18 mouse cellular contexts compared by ENCODE assay signal in genomic region chr2:125838708-125839284, GRCm38 (mm10).
"Had no signal": no experiment of that assay in that cellular context is flagged by ENCODE, and none has a peak within 500 bp of the region (broad histone marks: within the 10 kb centered on the region; RNA-seq: fewer than 3 reads in every experiment).

No protein-coding gene starts in this region.

- DNase-seq: liver, postnatal 0 days; lung, adult 2 months; lung, postnatal 14 days; lung, postnatal 36 days; midbrain, embryonic 14.5 days; right cerebral cortex, postnatal 14 days; thymus, adult 2 months; thymus, postnatal 25 days; thymus, postnatal 4 days had no signal

- H3K9ac ChIP-seq: liver, postnatal 0 days; lung, embryonic 15.5 days; midbrain, embryonic 12.5 days; neural tube, embryonic 12.5 days; stomach, embryonic 15.5 days had no signal

- H3K9me3 ChIP-seq: lung, embryonic 15.5 days; midbrain, embryonic 10.5 days; midbrain, embryonic 12.5 days; neural tube, embryonic 12.5 days; stomach, embryonic 15.5 days had no signal

- H3K4me3 ChIP-seq: lung, embryonic 15.5 days; midbrain, embryonic 10.5 days; midbrain, embryonic 12.5 days; neural tube, embryonic 12.5 days; stomach, embryonic 15.5 days had no signal

- H3K27me3 ChIP-seq: lung, embryonic 15.5 days; midbrain, embryonic 12.5 days; neural tube, embryonic 12.5 days; stomach, embryonic 15.5 days had no signal

- H3K4me2 ChIP-seq: lung, embryonic 15.5 days; midbrain, embryonic 12.5 days; neural tube, embryonic 12.5 days; stomach, embryonic 15.5 days had no signal

- H3K4me1 ChIP-seq: lung, embryonic 15.5 days; midbrain, embryonic 10.5 days; midbrain, embryonic 12.5 days; neural tube, embryonic 12.5 days; stomach, embryonic 15.5 days had no signal

- H3K27ac ChIP-seq: lung, embryonic 15.5 days; macrophage; midbrain, embryonic 10.5 days; midbrain, embryonic 12.5 days; neural tube, embryonic 12.5 days; stomach, embryonic 15.5 days; stomach, postnatal 0 days had no signal

- ATAC-seq: liver, postnatal 0 days; lung, postnatal 0 days; midbrain, embryonic 16.5 days had no signal
